Mouse (Mus musculus): ENCODE results near the gene Tmco1.

GRCm38 (mm10) chr1:167342831-167343230, 34.7 kb downstream of the Tmco1 start:
- TF ChIP-seq MAX (IDR thresholded peaks at IDR 0.05) (no peak), USF1 (IDR thresholded peaks at IDR 0.05; ENCODE audit: low read depth) (no peak), CTCF (IDR thresholded peaks at IDR 0.05; ENCODE audit: control insufficient read depth, insufficient read depth, insufficient read length) (no peak)

Data from C2C12 (cell line).